Mouse (Mus musculus): ENCODE measurements around the gene Asb14.
"Not testable (repeated sequence)": the region's sequence is repeated elsewhere in the genome, so short reads cannot be mapped to it uniquely, and the experiment has no call there.

The Asb14 gene

DNA sequence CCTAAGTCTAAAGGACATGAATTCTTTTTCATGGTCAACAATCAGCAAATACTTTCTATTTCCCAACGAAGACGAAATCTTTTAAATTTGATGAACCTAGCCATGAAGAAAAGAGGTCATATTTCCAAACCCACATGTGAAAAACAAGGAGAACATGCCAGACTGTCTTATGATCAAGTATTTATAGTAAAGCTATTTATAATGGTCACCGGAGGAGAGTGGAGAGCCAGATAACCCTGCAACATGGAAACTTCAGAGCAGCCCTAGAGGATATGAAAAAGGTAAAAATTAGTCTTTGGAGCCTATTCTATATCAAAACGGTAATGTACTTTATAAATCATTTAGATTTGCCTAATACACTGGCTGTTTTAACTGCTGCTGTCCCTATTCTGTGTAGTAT is at the start of gene Asb14:
Asb14 (plus strand) TSS at position 166 of the 400 bp plus-strand sequence.
- in situ Hi-C loops (cut with MboI): no loop called here

DNA sequence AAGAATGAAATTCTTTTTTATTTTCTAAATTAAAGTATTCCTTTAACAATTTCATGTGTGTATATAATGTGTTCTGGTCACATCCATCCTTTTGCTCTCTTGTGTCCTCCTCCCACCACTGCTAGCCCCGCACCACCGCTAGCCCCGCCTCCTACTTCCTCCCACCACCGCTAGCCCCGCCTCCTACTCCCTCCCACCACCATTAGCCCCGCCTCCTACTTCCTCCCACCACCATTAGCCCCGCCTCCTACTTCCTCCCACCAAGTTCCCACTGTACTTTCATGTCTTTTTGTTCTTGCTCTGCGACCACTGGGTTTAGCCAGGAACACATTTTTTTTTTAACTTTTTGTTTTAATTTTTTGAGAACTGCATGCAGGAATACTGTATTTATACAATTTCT is 41.3 kb upstream of the Asb14 start:
- in situ Hi-C loops (cut with MboI): no loop called here

DNA sequence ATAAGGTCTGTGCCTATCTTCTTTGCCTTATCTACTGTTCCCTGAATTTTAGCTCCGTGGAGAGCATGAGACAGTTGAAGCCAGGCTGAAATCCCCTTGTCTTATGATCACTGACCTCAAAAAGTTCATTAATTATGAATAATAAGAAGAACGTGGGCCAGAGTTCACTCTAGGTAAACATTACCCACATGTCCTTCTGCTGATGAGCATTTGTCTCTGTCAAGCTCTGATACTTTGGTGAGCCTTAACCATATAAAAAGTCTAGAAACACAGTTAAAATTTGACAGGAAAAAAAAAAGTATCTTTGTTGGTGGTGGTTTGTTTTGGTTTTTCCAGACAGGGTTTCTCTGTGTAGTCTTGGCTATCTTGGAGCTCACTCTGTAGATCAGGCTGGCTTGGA is 40.3 kb upstream of the Asb14 start:
- in situ Hi-C loops (cut with MboI): no loop called here

DNA sequence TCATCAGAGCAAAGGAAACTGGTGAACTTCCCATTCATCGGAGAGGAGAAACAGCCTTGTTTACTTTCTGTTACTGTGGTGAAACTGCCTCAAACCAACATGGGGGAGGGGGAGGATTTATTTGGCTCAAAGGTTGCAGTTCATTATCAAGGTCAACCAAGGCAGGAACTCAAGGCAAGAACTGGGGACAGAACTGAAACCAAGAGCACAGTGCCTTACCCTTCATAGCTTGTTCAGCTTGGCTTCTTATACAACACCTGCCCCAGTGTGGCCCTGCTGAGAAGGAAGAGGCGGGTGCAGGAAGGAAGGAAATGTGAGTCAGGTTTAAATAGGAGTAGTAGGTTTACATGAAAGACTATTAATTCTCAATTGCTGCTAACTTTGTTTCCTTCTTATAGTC is 36.0 kb upstream of the Asb14 start:
- in situ Hi-C loops (cut with MboI): no loop called here

DNA sequence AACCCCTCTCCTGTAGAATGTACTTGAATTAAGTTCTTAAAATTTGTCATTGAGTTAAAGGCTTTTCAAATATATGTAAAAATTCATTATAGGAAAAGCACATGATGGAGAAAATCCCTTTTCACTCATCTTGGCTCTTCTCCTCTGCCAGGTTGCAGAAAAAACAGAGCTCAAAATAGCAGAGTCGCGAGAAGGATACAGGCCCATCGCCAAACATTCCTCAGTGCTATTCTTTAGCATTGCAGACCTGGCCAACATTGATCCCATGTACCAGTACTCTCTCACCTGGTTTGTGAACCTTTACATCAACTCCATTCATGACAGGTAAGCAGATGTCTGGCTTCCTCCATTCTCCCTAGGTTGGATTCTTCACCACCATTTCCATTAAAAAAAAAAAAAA is 35.3 kb upstream of the Asb14 start:
- in situ Hi-C loops (cut with MboI): no loop called here

DNA sequence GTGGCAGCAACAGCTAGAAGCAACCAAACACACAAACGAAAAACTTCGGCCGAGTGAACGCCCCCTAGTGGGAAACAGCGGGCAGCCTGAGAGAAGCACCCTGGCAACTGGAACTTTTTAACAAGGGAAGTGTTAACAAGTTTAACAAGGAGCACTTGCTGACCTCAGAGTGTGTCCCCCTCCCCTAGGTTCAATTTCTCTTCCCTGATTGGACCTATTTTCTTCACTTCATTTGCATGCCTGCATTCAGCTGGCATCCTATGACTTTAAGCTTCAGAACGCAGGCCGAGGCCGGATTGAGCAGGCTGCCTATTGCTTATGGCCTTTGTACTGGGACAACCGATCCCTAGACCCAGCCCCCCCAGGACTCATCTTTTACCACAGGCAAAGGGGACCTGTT is 27.0 kb upstream of the Asb14 start:
- in situ Hi-C loops (cut with MboI): no loop called here

DNA sequence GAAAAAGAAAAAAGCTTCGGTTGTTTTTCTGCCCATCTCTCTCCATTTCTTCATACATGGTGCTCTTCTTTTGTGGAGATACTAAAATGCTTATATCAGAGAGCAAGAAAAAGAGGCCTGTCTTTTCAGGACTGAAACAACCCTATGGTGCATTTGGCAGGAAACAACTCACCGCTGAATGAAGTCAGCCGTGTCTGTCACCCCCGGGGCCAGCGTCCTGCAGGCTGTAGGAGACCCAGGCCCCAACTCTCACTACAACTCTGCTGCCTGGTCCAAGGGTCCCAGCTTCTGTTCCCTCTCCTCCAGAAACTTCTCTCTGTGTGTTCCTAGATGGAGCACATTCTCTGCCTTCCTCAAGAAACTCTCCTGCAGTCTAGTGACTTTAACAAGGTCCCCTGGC is 26.1 kb upstream of the Asb14 start:
- in situ Hi-C loops (cut with MboI): no loop called here

DNA sequence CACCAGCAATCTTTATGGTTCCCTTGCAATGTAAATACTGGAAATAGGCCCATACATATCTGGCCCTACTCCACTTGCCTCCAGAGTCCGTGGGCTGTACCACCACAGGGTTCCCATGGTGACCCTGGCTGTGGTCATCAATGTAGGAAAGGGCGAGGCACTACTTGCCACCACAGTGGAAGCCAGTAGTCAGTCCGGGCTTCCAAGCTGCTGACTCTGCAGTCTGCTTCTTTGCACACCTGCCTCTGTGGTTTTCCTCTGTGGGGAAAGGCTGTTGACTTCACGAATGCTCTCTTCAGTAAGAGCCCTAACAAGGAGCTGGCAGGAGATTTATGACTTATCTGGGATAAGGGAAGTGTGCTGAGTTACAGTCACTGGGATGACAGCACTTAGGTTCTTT is 15.6 kb upstream of the Asb14 start:
- in situ Hi-C loops (cut with MboI): no loop called here

DNA sequence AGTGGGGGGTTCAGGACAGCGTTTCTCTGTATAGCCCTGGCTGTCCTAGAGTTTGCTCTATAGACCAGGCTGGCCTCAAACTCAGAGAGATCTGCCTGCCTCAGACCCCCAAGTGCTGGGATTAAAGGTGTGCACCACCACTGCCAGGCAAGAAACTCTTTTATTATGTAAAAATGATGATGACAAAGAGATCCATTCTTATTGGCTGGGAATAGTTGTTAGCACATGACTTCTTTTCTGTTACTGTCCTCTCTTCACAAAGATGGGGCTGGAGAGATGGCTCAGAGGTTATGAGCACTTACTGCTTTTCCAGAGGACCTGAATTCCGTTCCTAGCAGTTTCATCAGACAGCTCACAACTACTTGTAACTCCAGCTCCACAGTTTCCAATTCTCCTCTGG is 14.4 kb upstream of the Asb14 start:
- in situ Hi-C loops (cut with MboI): no loop called here

DNA sequence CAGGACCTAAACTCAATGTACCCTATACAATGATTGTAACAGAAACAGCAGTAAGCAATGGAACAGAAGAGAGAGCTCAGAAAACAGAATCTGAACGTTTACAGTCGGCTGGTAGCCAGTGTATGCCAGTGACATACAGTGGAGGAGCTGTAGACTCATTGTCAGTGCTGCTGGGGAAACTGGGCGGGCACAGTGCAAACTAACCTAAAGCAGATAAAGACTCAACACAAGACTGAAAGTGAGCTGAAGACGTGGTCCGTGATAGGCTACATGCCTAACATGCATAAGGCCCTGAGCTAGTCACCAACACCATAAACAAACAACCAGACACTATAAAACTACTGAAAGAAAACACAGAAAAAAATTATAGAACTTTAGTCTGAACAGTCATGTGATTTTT is 12.7 kb upstream of the Asb14 start:
- in situ Hi-C loops (cut with MboI): no loop called here

DNA sequence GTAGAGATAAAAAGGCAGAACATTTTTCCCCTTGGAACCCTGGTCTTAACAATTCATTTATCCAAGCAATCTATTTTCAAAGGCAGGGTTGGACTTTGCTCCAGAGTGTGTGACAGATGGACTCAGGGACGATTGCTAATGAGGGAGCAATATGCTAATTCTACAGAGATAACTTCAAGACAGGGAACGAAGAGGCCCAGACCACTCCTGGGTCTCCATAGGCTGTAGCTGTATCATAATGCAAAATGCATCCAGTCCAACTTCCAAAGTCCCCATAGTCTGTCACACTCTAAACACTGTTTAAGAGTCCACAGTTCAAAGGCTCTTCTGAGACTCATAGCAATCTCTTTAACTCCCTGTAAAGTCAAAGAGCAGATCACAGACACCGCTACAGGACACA is 7.1 kb upstream of the Asb14 start:
- in situ Hi-C loops (cut with MboI): no loop called here

DNA sequence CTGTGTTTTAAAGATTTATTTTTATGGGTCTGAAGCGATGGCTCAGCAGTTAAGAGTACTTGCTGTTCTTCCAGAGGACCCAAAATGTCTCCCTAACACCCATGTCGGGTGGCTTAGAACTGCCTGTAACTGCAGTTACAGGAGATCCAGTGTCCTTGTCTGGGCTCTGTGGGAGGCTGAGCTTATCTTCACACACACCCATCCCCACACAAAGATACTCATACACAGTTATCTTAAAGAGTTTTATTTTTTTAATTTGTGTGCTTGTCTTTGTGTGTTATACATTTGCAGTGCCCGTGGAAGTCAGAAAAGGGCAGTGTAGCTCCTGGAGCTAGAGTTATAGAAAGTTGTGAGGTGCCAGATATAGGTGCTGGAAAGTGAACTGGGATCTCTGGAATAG is 3.6 kb upstream of the Asb14 start:
- in situ Hi-C loops (cut with MboI): no loop called here

DNA sequence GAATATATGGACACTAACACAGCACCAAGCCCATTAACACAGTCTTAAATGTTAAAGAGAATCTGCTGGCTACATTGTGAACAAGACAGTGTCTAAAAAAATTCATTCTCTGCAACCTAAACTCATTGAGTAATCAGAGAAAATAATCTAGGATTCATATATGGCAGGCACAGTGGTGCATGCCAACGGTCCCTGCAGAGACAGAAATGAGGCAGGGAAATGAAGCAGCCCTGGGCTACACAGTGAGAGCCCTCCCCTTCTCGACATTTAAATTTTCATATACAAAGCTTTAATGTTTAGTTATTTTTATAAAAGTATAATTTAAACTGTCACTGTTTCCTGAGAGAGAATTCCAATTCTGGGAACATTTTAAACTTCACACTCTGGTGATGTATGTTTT is 5.1 kb downstream of the Asb14 start:
- in situ Hi-C loops (cut with MboI): no loop called here

DNA sequence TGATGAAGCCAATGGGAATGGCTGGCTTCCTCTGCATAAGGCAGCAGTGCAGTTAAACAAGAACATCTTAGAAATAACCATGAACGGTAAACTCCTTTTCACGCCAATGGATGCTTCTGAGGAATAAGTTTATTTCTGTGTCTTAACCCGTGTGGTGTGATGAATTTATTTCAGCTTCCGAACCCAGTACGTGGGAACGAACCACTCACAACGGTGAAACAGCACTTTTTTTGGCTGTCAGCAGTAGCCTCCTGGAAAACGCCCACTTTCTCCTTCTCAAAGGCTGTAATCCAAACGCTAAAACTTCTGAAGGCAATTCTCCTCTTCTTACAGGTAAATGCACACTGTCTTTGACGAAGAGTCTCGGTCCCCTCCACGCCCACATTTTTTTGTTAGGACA is 6.5 kb downstream of the Asb14 start:
- in situ Hi-C loops (cut with MboI): no loop called here

DNA sequence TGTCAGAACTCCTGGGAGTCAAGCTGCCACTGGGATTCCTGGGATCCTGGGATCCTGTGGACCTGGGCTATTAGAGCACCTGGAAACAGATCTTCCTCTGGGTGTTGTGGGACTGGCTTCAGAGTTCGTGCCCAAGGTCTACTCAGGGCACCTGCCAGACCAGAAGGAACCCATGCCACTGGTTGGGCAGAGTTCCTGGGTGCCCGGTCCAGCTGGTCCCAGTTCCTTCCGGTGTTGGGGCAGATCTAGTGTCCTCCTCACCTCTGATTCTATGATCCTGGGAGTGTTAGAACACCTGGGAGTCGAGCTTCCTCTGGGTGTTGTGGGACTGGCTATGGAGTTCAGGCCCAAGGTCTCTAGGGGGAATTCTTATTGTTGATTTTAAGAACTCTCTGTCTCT is 13.0 kb downstream of the Asb14 start:
- in situ Hi-C loops (cut with MboI): no loop called here

DNA sequence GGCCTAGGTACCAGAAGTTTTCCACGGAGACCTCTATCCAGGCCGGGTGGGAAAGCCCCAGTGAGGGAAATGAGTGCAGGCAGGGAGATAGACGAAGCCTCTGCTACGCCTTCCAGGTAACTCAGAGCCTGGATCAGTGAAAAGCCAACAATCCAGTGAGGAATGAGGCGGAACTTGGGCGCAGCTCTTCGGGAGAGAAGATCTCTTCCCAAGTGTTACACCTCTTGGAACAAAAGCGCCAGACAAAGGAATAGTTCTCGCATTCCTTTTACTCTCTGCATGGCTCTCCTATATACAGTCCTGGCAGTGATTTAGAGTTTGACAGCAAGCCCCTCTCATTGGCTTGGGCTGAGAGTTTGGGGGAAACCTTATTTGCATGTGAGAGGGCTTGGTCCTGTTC is 16.1 kb downstream of the Asb14 start:
- in situ Hi-C loops (cut with MboI): not testable (repeated sequence)

DNA sequence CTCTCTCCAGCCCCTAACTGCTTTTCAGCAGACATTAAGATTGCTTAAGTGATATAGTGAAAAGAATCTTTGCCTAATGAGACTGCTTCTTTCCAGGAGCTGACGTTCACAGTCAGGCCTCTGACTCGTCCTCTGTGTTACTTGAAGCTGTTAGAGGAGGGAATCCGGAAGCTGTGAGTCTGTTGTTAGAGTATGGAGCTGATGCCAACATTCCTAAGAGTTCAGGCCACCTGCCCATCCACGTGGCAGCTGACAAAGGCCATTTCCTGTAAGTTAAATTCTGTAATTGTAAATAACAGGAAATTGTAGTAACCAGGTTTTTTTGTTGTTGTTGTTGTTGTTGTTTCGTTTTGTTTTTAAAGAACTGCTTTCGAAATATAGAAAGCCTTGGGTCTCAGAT is 16.8 kb downstream of the Asb14 start:
- in situ Hi-C loops (cut with MboI): no loop called here

DNA sequence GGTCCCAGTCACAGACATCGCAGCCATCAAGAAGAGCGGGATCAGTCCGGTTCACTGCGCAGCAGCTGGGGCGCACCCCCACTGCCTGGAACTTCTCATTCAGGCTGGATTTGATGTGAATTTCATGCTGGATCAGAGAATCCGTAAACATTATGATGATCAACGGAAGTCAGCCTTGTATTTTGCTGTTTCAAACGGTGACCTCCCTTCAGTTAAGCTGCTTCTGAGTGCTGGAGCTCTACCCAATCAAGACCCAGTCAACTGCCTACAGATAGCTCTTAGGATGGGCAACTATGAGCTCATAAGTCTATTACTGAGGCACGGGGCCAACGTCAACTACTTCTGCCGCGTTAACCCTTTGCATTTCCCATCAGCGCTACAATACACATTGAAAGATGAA is 17.5 kb downstream of the Asb14 start:
- in situ Hi-C loops (cut with MboI): no loop called here

DNA sequence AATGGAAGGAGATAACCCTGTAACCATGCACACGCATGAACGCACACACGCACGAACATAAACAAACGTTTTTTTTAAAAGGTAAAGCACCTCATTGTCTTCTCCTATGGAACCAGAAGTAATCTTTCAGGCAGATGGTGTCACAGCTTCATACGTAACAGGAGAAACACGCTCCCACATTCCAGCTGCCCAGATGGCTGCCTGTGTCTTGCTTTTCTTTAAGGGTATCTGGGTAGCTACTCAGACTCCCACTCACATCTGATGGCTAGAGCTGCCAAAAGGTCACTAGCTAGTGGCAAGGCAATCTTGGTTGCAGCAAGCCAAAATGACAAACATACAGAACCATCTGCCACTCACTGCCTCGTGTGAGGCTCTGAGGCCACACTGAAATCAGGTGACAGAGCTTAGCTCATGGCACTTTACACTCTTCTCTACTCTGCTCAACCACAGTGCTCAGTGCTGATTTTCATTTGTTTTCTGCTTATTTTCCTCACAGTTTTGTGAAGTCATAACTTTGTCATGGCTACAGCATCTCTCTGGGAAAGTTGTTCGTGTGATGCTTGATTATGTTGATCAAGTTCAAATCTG is 19.4 kb downstream of the Asb14 start:
- in situ Hi-C loops (cut with MboI): no loop called here

DNA sequence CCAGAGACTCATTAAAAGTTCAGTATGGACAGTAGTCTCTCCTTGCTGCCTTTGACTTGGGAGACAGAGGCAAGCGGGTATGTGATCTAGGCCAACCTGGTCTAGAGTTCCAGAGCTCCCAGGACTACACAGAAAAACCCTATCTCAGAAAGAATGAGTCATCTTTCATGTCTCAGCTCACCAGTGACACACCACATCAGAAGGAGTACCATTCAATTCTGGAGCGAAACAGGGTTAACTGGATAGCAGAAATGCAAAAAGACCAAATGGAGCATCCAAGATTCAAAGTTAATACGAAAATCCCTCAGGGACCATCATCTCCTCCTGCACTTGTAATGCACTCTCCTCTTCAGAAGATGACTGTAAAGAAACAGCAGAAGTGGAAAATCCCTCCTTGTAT is 25.0 kb downstream of the Asb14 start:
- in situ Hi-C loops (cut with MboI): no loop called here

DNA sequence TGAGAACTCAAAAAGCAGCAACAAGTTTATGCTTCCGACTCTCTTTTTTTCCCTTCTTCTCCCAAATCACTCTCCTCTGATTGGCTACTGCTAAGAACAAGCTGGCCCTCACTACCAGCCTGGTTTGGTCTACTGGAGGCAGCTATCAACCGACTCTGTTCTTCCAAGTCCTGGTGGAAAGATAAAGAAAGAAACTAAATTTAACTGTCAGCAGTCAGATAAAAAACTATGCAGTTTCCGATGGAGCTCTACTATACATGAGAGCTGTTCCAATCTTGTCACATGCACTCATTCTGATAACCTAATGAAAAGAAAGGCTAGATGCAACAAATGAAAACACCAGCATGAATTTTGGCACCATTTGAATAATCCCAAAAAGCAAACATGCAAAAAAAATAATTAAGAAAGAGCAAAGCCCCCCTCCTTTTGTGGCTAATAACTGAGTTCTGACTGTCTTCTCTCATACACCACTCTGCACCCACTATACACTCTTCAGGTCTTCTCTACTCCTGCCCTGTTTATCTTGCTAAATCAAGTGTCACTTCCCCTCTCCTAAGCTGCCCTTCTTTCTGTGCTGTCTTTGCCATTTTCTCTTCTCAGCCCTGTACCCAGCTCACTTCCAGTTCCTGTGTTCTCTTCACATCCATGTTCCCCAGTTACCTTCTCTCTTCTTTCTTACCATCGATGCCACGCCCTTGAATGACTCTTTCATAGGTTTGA is 29.5 kb downstream of the Asb14 start:
- in situ Hi-C loops (cut with MboI): no loop called here

DNA sequence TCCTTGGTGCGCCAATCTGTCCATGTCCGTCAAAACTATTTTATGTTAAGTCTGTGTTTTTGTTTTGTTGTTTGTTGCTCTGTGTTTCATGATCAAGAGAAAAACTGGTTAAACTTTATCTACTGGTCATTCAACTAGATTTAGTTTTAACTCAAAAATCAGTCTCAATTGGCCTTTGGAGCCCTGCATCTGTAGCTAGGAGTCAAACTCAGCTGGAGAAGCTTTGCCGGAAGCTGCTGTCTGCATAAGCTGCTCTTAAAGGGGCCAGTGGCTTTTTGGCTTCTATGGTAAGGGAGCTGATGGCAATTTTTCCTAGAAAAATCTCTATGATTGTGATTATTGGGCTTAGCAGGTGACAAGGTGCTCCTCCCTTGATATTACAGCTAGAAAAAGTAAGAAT is 40.5 kb downstream of the Asb14 start:
- in situ Hi-C loops (cut with MboI): no loop called here

DNA sequence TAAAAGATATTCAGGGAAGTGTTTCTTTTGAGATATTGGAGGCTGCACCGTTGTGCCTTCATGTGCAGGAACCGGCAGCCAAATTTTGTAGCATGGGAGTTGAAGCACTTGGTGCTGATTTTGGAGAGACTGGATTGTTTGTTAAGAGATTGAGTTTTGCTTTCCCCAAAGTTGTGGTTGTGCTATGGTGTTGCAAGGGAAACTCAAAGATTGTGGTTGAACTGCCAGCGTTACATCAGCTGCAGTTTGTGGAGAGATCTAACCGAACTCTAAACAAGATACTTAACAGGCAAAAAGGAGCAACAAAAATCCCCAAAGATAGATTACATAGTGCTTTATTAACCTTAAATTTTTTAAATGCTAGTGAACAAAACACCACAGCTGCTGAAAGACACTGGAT is 41.2 kb downstream of the Asb14 start:
- in situ Hi-C loops (cut with MboI): no loop called here

DNA sequence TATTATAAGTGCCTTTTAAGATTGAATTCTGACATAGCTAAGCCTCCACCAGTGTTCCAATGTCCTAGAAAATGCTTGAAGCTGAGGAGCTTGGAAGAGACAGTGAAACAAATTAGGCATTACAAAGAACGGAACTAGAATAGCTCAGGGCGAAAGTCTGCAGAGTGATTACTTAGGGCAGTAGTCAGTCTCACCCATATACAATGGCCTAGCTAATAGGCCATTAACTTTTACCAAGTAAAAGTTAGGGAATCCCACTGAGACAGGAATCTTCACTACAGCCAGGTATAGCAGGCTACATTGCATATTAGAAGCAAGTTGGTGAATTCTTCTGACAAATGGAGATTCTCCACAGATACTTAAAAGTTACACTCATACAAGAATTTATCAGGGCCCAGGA is 61.8 kb downstream of the Asb14 start:
- in situ Hi-C loops (cut with MboI): not testable (repeated sequence)
